Mouse (Mus musculus) 3134 (cell line): ENCODE measurements around the gene Cutal.

ENCODE experiments used
- DNase-seq: peaks from one replicate; pipeline ENCODE4 v3.0.0-alpha.2; 2011; ENCODE audit warnings: low spot score; ENCODE audit not compliant: insufficient read length; ENCODE audit errors: extremely low read depth

The Cutal gene

GRCm38 (mm10) chr2:34882757-34883156 is 8.6 kb downstream of the Cutal start:
- DNase-seq, result no peak

GRCm38 (mm10) chr2:34883190-34883589 is 9.0 kb downstream of the Cutal start:
- no peak for DNase-seq

- no peak for DNase-seq
Measured at GRCm38 (mm10) chr2:34884186-34884585, 10.0 kb downstream of the Cutal start.

- DNase-seq, result no peak
Measured at GRCm38 (mm10) chr2:34893950-34894349, 19.8 kb downstream of the Cutal start.

GRCm38 (mm10) chr2:34895503-34896113 is 21.4 kb downstream of the Cutal start:
- DNase-seq, result no peak

- DNase-seq, result no peak
Measured at GRCm38 (mm10) chr2:34896821-34897460, 22.7 kb downstream of the Cutal start.

- DNase-seq, result no peak
Measured at GRCm38 (mm10) chr2:34897820-34898219, 23.6 kb downstream of the Cutal start.

- DNase-seq, result no peak
Measured at GRCm38 (mm10) chr2:34899682-34900081, 25.5 kb downstream of the Cutal start.

GRCm38 (mm10) chr2:34900412-34900811 is 26.2 kb downstream of the Cutal start:
- no peak for DNase-seq

- no peak for DNase-seq
Measured at GRCm38 (mm10) chr2:34901726-34902125, 27.5 kb downstream of the Cutal start.

GRCm38 (mm10) chr2:34902731-34903130 is 28.5 kb downstream of the Cutal start:
- no peak for DNase-seq

GRCm38 (mm10) chr2:34903191-34903590 is 29.0 kb downstream of the Cutal start:
- DNase-seq, result no peak

GRCm38 (mm10) chr2:34903652-34904405 is 29.6 kb downstream of the Cutal start:
- no peak for DNase-seq

GRCm38 (mm10) chr2:34904849-34905542 is 30.8 kb downstream of the Cutal start:
- peak; percentile 83 for DNase-seq

GRCm38 (mm10) chr2:34906426-34906825 is 32.2 kb downstream of the Cutal start:
- DNase-seq, result no peak

- peak; percentile 46 for DNase-seq
Measured at GRCm38 (mm10) chr2:34906861-34907604, 32.8 kb downstream of the Cutal start.

GRCm38 (mm10) chr2:34909719-34910118 is 35.5 kb downstream of the Cutal start:
- DNase-seq, result no peak

GRCm38 (mm10) chr2:34911871-34912270 is 37.7 kb downstream of the Cutal start:
- DNase-seq, result no peak

- DNase-seq, result no peak
Measured at GRCm38 (mm10) chr2:34912613-34913012, 38.4 kb downstream of the Cutal start.

GRCm38 (mm10) chr2:34913218-34914068 is 39.2 kb downstream of the Cutal start, which contains the start of gene Phf19:
Gene Phf19 (minus strand): TSS chr2:34914026.
- DNase-seq, result peak; percentile 90
